Mouse (Mus musculus): ENCODE data around the gene Acta2. TPM values are rescaled to one million over a fixed set of nuclear protein-coding genes. Genes with fewer than 3 reads are reported as not detected.

The Acta2 gene
- total RNA-seq, 2 experiments from 2014 or later: 9.3 to 10.5 TPM

DNA sequence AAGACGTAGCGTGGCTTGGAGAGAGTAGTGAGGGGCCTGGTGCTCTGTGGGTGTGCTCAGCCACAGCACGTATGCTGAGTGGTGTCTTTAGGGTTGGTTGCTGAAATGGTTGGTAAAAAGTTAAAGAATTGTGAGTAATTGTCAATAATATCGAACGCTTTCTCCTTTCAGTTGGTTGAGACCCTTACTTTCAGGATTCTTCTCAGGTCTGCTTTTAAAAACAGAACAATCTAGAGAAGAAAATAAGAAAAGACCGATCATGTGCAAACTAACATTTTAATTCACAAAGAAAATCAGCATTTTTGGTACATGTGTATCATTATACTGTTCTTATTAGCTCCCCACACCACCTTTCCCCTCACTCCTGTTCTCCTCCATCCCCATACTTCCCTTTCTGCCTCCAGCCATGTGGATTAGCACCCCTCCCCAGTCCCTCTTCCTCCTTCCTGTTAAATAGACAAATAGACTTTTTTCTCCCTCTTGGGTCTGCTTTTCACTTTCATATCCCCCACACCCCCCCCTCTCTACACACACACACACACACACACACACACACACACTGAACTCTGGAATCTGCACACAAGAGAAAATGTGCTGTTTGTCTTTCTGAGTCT, 61.2 kb downstream of the Acta2 start:
- intact Hi-C loops (cut with DNase I): no loop called here
- DNase-seq: no peak

DNA sequence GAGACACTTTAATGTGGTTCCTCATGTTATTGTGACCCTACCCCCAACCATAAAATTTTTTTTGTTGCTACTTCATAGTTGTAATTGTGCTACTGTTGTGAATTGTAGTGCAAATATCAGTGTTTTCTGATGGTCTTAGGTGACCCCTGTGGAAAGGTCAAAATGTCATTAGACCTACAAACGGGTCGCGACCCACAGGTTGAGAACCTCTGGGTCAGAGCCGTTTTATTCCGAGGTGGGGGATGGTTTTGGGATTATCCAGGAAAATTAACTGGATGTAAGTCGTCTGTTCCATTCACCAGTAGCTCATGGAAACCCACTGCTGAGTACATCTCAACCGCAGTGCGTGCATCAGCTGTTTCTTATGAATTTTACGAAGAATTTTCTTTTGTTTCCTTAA, 61.7 kb downstream of the Acta2 start:
- DNase-seq: no peak
- intact Hi-C loops (cut with DNase I): no loop called here

DNA sequence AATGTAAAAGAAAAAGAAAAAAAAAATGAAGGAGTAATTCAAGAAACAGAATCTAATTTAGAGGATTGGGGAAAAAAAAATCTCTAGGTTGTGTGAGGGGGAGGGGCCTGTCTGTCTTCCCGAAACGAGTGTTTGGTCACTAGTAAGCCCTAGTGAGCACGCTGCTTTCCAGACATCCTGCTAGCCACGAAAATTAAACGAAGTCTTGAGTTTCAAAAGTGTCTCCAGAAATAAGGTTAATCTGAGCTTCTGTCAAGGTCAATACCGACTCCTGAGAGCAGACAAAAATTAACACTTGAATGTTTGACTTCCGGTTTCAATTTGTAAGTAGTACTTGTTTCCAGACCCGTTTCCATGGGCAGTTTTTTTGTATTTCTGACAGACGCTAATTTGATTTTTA, 62.2 kb downstream of the Acta2 start:
- no peak for DNase-seq

DNA sequence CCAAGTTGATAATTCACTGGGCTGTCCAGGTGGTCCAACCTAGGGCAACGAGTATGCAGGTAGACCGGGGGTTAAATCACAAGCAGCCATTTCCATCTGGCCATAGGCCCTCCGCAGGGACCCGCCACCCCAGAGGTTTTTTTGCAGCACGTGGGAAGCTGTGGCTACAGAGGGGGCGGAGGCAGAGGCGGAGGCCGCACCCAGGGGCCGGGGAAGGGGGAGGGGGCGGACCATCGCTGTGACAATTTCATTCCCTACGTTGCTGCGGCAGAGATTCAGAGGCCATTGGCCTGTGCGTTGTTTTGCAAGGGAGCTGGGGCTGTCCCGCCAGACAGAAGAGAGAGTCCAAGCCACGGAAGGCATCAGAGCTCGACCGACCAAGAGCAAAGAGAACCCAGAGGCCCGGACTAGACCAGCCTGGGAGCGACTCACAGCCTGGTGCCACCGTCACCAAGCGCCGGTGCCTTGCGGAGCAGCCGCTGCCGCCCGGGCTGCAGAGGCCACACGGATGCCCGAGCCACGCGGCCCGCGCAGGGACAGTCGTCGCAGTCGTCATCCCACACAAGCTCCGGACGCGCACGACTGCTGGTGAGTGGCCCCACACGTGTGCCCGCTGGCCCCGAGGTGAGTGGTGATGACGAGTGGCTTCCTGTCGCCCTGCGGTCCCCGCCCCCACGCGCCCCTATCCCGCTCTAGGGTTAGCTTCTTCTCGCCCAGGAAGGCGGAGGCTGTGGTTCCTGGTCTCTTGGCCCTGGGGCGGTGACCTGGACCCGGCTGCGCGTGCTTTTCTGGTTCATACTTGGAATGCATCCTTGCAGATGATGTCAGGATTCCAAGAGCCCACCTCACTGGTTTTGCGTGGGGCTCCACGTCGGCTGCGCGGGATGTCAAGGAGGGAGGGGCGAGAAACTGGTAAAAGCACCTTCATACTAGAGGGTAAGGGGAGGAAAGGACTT, 63.1 kb downstream of the Acta2 start, which contains the start of gene Stambpl1:
Gene Stambpl1, plus strand, starts transcription at position 222 of the 956 bp plus-strand sequence.
- peak; percentile 67 for DNase-seq
- intact Hi-C loops (cut with DNase I): no loop called here

More for the DNA sequence above, 62.2 kb downstream of the Acta2 start:
- intact Hi-C loops (cut with DNase I): no loop called here

DNA sequence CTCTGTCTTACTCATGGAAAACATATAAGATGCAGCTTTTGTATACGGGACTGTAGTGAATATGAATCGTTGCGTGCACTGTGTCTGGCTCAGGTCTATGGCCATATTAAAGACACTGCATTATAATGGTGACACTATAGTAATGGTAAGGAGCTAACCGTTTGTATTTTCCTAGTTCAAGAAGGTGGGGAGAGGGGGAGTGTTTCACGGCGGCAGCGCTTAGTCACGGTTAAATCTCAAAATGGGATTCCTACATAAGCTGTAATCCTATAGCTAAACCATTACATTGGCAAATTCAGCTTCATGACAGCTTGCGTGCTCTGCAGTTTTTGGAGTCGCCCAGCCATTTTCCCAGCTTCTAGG, 63.8 kb downstream of the Acta2 start:
- intact Hi-C loops (cut with DNase I): no loop called here
- no peak for DNase-seq

Other genes with a start within 250 kb of the Acta2 start
- not detected for gene Lipk, start 247.3 kb downstream of the Acta2 start, total RNA-seq (2021)
- gene Lipn, start 188.2 kb downstream of the Acta2 start, total RNA-seq (2021): not detected
- gene Lipm, start 154.7 kb downstream of the Acta2 start, total RNA-seq (2021): under 1 TPM in 1 of 2 experiments, not detected in 1; 0.44 TPM
- gene Ankrd22, start 89.5 kb downstream of the Acta2 start, total RNA-seq (2021): under 1 TPM; 0.12 to 0.24 TPM
- 10 to 100 TPM; 17.4 to 22.5 TPM for gene Stambpl1, start 63.4 kb downstream of the Acta2 start, total RNA-seq (2021)
- gene Fas, start 35.1 kb upstream of the Acta2 start, total RNA-seq (2021): 1 to 10 TPM in 1 of 2 experiments, not detected in 1; 1.2 TPM
- gene Ch25h, start 219.6 kb upstream of the Acta2 start, total RNA-seq (2021): 1 to 10 TPM in 1 of 2 experiments, under 1 TPM in 1; 0.92 to 1.0 TPM

Data from left cerebral cortex, postnatal 4 days (tissue).